Mouse (Mus musculus) embryonic facial prominence, embryonic 13.5 days (tissue): ENCODE measurements around the gene Nyx. TPM values are rescaled to one million over a fixed set of nuclear protein-coding genes. Genes with fewer than 3 reads are reported as not detected.

ENCODE experiments used
- ATAC-seq: fragments of 200-750 bp; cut with Nextera tagmentation; 2 replicates; pipeline ENCODE4 v1.8.0; 2017; ENCODE audit warnings: low read depth; ENCODE audit not compliant: insufficient number of reproducible peaks, insufficient read depth, low FRiP score, low TSS enrichment
- H3K27ac ChIP-seq: fragments of 300-500 bp; sonication (generic); 2 replicates; pipeline ENCODE4 v1.5.1; 2015; ENCODE audit warnings: moderate library complexity, mild to moderate bottlenecking, inconsistent platforms
- H3K27me3 ChIP-seq: fragments of 300-500 bp; sonication (generic); 2 replicates; pipeline ENCODE4 v1.6.1; 2015; ENCODE audit warnings: mild to moderate bottlenecking, inconsistent platforms
- H3K36me3 ChIP-seq: fragments of 300-500 bp; sonication (generic); 2 replicates; pipeline ENCODE4 v1.6.1; 2015; ENCODE audit warnings: mild to moderate bottlenecking, inconsistent platforms
- H3K4me1 ChIP-seq: fragments of 300-500 bp; sonication (generic); 2 replicates; pipeline ENCODE4 v1.6.1; 2015; ENCODE audit warnings: inconsistent platforms
- H3K4me2 ChIP-seq: fragments of 300-500 bp; sonication (generic); 2 replicates; pipeline ENCODE4 v1.6.1; 2015; ENCODE audit warnings: moderate library complexity, mild to moderate bottlenecking, inconsistent platforms
- H3K4me3 ChIP-seq: fragments of 300-500 bp; sonication (generic); 2 replicates; pipeline ENCODE4 v1.5.1; 2015; ENCODE audit warnings: mild to moderate bottlenecking, inconsistent platforms
- H3K9ac ChIP-seq: fragments of 300-500 bp; sonication (generic); 2 replicates; pipeline ENCODE4 v1.6.1; 2015; ENCODE audit warnings: mild to moderate bottlenecking, inconsistent platforms
- H3K9me3 ChIP-seq: fragments of 300-500 bp; sonication (generic); 2 replicates; pipeline ENCODE4 v1.6.1; 2016; ENCODE audit warnings: inconsistent platforms
- WGBS: fragments of 180-500 bp; shearing (Covaris S2); methylation state at CpG from one replicate; pipeline ENCODE4 v1.1.7; 2015; ENCODE audit warnings: mixed read lengths; 5-methylcytosine and 5-hydroxymethylcytosine counted together
- polyA plus RNA-seq: library from polyadenylated mRNA; unstranded; fragments of >200 nt; fragmentation: Nextera tagmentation; extraction: Ambion mirVana; gene quantifications from 2 replicates; pipeline ENCODE4 v1.2.1, GENCODE M21; 2015

Gene Nyx
- polyA plus RNA-seq, 1 experiment from 2014 or later = 0.07 TPM

DNA sequence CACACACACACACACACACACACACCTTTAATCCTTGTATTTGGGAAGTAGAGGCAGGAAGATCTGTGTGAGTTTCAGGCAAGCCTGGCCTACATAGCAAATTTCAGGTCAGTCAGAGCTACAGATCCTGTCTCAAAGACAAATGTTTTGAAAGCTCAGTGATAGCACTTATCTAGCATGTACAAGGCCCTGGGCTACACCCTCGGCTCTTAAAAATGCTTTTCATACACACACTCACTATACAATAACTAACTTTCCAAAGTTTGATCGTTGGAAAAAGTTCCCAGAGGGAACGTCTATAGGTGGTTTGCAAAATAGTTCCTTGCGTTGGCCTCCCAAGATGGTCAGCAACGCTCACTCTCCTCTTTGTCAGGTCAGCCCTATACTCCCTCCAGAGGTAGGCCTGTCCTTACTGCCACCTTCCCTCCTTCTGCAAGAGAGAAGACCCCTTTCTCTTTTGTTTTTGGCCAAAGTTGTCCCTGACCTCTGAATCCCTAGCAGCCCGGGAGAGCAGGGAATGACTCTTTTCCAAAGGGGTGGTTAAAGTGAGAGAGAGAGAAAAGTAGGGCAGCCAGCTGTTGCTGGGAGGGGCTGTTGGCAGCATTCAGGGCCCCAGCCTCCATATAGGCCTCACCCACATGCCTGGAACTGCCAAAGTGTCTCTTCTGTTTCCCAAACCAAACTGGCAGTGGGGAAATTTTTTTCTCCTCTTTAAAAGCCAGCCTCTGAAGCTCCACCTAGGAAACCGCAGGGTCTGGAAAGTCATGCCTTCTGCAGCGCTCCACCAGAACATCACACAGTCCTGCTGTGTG lies 29.2 kb downstream of the Nyx start:
- Histone ChIP-seq H3K27ac (no peak overlapping the region), H3K36me3 (no peaks in the 10 kb centered on the region), H3K27me3 (peaks cover 27% of the 10 kb centered on the region), H3K4me1 (no peaks in the 10 kb centered on the region), H3K4me3 (no peak overlapping the region), H3K9me3 (no peaks in the 10 kb centered on the region), H3K9ac (no peak overlapping the region), H3K4me2 (no peak overlapping the region)
- 78% methylated on average over 8 of the region's 8 CpGs for WGBS
- no peak for ATAC-seq

DNA sequence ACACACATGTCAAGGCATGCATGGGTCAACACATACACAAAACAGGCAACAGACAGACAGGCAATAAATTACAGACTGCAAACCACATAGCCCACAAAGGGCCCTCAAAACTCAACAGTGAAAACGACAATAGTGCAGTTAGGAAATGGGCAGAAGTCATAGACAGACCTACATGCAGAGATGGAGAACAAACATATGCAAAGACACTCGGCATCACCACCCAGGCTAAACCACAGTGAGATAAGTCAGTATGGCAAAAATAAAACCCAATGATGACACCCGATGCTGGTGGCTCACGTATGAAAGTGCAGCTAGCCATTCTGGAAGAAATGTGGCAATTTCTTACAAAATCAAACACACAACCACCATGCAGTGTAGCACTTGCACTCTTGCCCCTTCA lies 34.4 kb downstream of the Nyx start:
- Histone ChIP-seq H3K27ac (no peak overlapping the region), H3K9ac (no peak overlapping the region), H3K27me3 (peaks cover 15% of the 10 kb centered on the region), H3K4me3 (no peak overlapping the region), H3K36me3 (no peaks in the 10 kb centered on the region), H3K9me3 (no peaks in the 10 kb centered on the region), H3K4me1 (no peaks in the 10 kb centered on the region), H3K4me2 (no peak overlapping the region)
- WGBS = 78% methylated on average over 4 of the region's 4 CpGs
- no peak for ATAC-seq

DNA sequence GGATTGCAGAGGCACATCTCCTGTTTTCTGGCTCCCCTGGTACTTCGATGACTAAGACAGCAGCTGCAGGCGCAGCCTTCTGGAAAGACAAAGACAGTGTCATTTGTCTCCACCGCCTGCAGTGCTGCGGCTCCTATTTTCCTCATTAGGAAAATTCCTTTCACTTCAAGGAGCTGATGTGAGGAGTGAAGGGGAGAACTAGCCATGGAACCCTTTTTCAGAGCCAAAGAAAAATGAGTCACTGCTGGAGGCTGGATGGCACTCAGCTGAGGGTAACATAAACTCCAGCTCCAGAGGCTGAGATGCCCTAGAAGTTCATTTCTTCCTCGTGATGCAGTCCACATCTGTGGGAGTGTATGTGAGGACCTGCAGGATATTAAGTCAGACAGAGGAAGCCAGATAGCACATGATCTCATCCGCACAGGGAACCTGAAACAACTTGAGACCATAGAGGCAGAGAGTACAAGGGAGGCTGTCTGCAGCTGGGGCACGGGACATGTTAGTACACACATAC lies 37.0 kb downstream of the Nyx start:
- Histone ChIP-seq H3K27me3 (0 out of 2 replicates have a peak, but pooled peaks cover 3% of the 10 kb centered on the region), H3K9ac (no peak overlapping the region), H3K4me3 (no peak overlapping the region), H3K36me3 (no peaks in the 10 kb centered on the region), H3K4me2 (no peak overlapping the region), H3K9me3 (no peaks in the 10 kb centered on the region), H3K4me1 (no peaks in the 10 kb centered on the region), H3K27ac (no peak overlapping the region)
- 59% methylated on average over 7 of the region's 7 CpGs for WGBS
- no peak for ATAC-seq

DNA sequence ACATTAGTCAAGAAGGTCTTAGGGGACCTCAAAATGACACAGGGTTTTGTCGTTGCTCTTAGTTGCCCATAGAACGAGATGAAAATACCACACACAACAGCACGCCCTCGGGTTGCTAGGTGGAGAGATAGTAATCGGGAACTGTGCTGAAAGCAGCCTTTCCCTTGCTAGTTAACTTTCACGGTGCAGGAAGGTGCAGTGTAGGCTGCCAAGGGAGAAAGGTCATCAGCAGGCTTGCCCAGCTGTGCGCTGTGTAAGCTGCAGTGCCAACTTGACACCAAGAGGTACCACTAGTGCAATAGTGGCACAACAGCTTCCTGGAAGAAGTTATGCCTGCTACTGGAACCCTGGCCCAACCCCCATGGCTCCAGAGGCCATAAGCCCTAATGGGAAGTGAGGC lies 38.5 kb downstream of the Nyx start:
- Histone ChIP-seq H3K9ac (no peak overlapping the region), H3K36me3 (no peaks in the 10 kb centered on the region), H3K9me3 (no peaks in the 10 kb centered on the region), H3K4me1 (no peaks in the 10 kb centered on the region), H3K4me2 (no peak overlapping the region), H3K27me3 (0 out of 2 replicates have a peak, but pooled peaks cover 3% of the 10 kb centered on the region), H3K4me3 (no peak overlapping the region), H3K27ac (no peak overlapping the region)
- no peak for ATAC-seq
- WGBS = 86% methylated on average over 7 of the region's 7 CpGs

DNA sequence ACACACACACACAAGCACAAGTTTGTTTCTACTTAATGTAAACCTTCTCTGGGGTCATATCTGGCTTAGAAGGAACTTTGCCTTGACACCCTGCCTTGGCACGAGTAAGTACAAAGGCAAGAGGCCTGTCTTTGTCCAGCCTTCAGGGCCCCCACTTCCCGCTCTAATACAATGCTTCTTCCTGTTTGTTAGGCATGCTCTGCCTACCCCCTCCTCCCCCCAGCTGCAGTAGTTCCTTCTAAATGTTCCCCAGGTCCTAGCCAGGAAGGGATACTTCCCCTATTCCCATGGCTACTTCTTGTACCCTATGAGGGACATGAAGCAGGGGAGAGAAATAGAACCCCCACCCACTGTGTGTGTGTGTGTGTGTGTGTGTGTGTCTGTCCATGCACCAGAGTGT lies 40.5 kb downstream of the Nyx start:
- Histone ChIP-seq H3K9me3 (no peaks in the 10 kb centered on the region), H3K27ac (no peak overlapping the region), H3K27me3 (0 out of 2 replicates have a peak, but pooled peaks cover 3% of the 10 kb centered on the region), H3K9ac (no peak overlapping the region), H3K4me3 (no peak overlapping the region), H3K4me2 (no peak overlapping the region), H3K4me1 (no peaks in the 10 kb centered on the region), H3K36me3 (no peaks in the 10 kb centered on the region)
- ATAC-seq = no peak
- WGBS = 60% methylated on average over 2 of the region's 2 CpGs

DNA sequence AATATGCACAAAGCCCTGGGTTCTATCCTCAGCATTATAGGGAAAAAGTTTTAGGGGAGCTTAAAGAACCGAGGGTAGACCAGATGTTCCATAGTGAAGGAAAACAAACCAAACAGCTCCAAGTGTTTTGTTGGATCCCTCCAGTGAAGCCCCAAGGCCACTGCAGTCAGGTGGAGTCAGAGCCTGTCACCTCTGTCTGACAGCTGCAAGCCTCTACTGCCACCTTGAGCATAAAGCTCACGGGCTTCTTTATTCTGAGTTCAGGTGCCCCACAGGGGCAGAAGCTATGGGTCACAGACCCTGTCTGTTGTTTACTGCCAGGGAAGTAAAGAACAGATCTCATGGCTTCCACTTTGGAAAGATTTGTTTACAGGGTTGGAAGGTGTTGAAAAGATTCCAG lies 47.2 kb downstream of the Nyx start:
- Histone ChIP-seq H3K27ac (no peak overlapping the region), H3K36me3 (no peaks in the 10 kb centered on the region), H3K27me3 (peaks cover 22% of the 10 kb centered on the region; the same call in 1 of the 2 replicates), H3K9me3 (no peaks in the 10 kb centered on the region), H3K4me2 (no peak overlapping the region), H3K4me1 (no peaks in the 10 kb centered on the region), H3K4me3 (no peak overlapping the region), H3K9ac (no peak overlapping the region)
- WGBS = 50% methylated on average over 2 of the region's 2 CpGs
- no peak for ATAC-seq

DNA sequence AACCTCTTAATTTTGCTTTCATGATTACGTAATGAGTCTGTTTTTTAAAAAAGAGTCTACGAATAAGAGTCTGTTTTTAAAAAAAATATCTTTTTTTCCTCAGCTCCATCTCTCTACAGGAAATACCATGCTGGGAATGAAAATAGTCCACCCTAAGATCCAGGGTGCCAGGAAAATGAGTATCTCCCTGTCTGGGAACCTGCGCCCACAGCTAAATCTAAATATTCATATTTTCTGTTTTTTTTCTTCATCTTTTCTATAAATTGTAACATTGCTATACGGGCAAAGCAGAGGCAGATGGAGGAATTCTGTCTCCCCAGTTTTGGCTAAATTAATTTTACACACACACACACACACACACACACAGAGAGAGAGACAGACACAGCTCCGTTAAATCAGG lies 48.0 kb downstream of the Nyx start:
- no peaks in the 10 kb centered on the region for H3K9me3 ChIP-seq
- peaks cover 22% of the 10 kb centered on the region; the same call in 1 of the 2 replicates for H3K27me3 ChIP-seq
- no peaks in the 10 kb centered on the region for H3K36me3 ChIP-seq
- no peak overlapping the region for H3K27ac ChIP-seq
- no peak overlapping the region for H3K4me2 ChIP-seq
- H3K4me3 ChIP-seq = no peak overlapping the region
- no peak overlapping the region for H3K9ac ChIP-seq
- 84% methylated on average over 5 of the region's 5 CpGs for WGBS
- H3K4me1 ChIP-seq = no peaks in the 10 kb centered on the region
- ATAC-seq = no peak

DNA sequence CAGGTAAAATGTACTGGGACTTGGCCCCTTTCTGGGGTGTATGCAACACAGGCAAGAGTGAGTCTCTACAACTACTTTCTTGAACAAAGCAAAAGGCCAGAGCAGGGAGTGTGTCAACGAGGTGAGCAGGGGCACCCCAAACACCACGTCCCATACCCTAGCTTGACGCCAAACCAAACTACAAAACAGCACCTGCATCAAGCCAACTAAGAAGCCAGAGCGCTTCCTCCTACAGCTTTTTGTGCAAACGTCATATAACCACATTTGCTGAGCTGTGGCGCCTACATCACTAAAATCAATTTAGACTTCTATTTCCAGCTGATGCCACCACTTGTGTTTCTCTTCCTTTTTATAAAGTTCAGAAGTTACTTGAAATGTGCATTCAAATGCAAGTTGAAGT lies 50.5 kb downstream of the Nyx start:
- 91% methylated on average over 6 of the region's 6 CpGs for WGBS
- Histone ChIP-seq H3K9ac (no peak overlapping the region), H3K4me1 (no peaks in the 10 kb centered on the region), H3K27me3 (peaks cover 33% of the 10 kb centered on the region; the same call in 1 of the 2 replicates), H3K36me3 (no peaks in the 10 kb centered on the region), H3K27ac (no peak overlapping the region), H3K4me3 (no peak overlapping the region), H3K4me2 (no peak overlapping the region), H3K9me3 (no peaks in the 10 kb centered on the region)
- no peak for ATAC-seq

DNA sequence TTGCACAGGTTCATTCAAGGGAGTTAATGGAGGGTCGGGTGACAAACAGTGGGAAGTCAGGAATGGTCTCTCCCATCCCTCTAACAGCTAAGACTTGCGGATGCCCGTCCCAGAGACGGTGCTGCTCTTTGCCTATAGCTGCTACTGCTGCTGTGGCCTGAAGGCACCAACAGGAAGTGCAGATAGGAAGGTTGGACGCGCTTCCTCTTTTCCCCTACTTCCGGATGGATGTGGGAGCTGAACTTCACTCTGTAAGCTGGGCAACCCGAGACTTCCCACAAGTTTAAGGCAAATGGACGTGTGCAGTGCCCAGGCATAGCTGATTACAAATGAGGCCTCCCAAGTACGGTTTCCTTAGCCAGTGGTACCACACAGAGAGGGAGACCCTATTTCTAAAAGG lies 52.1 kb downstream of the Nyx start:
- no peak for ATAC-seq
- H3K36me3 ChIP-seq = no peaks in the 10 kb centered on the region
- no peak overlapping the region for H3K9ac ChIP-seq
- H3K4me3 ChIP-seq = no peak overlapping the region
- no peak overlapping the region for H3K4me2 ChIP-seq
- WGBS = 75% methylated on average over 10 of the region's 10 CpGs
- no peak overlapping the region for H3K27ac ChIP-seq
- peaks cover 42% of the 10 kb centered on the region for H3K27me3 ChIP-seq
- no peaks in the 10 kb centered on the region for H3K9me3 ChIP-seq
- no peaks in the 10 kb centered on the region for H3K4me1 ChIP-seq

DNA sequence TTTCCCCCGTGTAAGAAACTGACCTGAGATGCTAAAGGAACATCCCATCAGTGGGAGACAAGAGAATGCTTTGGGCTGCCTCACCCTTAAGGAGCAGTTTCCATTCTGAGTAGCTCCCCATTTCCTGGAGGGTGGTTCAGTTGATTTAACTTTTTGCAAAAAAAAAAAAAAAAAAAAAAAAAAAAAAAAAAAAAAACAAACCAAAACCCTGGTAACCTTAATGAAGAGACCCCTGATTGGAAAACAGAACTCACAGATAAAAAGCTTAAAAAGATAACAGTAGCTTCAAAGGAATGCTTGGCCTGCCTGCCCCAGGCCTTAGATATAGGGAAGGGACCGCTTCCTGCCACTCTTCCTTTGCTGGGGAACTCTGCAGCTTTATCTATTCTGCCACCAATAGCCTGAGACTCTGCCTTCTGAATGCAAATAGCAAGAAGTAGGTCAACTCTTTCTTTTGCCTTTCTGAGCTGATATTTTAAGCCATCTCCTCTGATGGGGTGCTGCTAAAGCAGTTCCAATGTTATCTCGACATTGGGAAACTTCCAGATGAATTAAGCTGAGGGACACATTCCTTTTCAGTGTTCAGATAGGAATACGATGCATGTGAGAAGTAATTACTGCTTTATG lies 53.0 kb downstream of the Nyx start:
- ATAC-seq = no peak
- Histone ChIP-seq H3K9me3 (no peaks in the 10 kb centered on the region), H3K4me1 (no peaks in the 10 kb centered on the region), H3K27me3 (peaks cover 41% of the 10 kb centered on the region), H3K36me3 (no peaks in the 10 kb centered on the region), H3K4me2 (no peak overlapping the region), H3K4me3 (no peak overlapping the region), H3K27ac (no peak overlapping the region), H3K9ac (no peak overlapping the region)
- WGBS = 78% methylated on average over 4 of the region's 4 CpGs

DNA sequence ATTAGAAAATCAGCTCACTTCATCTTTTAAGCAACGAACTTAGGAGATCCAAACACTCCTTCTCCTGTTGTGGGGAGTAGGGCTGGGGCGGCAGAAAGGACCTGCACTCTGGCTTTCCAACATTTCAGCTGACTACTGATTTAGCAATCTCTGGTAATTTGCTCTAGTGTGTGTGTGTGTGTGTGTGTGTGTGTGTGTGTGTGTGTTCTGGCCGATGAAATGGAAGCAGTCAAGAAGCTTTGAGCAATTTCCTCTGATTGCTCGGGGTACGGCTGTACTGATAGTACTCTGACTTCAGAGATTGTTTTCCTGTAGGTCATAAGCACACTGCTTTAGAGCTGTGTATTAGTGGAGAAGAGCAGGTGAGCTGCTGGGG lies 53.5 kb downstream of the Nyx start:
- Histone ChIP-seq H3K9me3 (no peaks in the 10 kb centered on the region), H3K36me3 (no peaks in the 10 kb centered on the region), H3K4me2 (no peak overlapping the region), H3K27ac (no peak overlapping the region), H3K9ac (no peak overlapping the region), H3K4me3 (no peak overlapping the region), H3K4me1 (no peaks in the 10 kb centered on the region), H3K27me3 (peaks cover 44% of the 10 kb centered on the region)
- WGBS = 84% methylated on average over 5 of the region's 5 CpGs
- no peak for ATAC-seq

DNA sequence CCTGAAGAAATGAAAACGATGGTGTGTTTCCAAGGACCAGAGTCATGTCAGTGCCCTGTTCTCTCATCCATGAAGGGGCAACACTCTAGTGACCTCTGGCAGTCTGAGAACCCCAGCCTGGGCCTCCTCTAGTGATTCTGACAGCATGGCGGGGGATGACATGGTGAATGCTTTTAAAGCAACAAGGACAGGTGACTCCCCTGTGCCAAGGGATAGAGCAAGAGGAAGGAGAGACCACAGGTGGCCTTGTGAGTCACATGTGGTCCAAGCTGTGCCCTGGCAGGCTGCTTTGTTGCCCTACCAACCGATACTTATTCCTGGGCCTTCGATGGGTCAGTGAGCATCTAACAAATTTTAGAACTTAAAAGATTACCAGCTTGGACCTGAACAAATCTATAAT lies 54.7 kb downstream of the Nyx start:
- H3K4me2 ChIP-seq = no peak overlapping the region
- peaks cover 44% of the 10 kb centered on the region for H3K27me3 ChIP-seq
- no peak for ATAC-seq
- H3K9me3 ChIP-seq = no peaks in the 10 kb centered on the region
- 95% methylated on average over 4 of the region's 4 CpGs for WGBS
- no peaks in the 10 kb centered on the region for H3K4me1 ChIP-seq
- H3K27ac ChIP-seq = no peak overlapping the region
- H3K4me3 ChIP-seq = no peak overlapping the region
- peaks cover 5% of the 10 kb centered on the region for H3K36me3 ChIP-seq
- no peak overlapping the region for H3K9ac ChIP-seq
